Mouse (Mus musculus): ENCODE data around the gene Pfdn5. TPM values are rescaled to one million over a fixed set of nuclear protein-coding genes. Genes with fewer than 3 reads are reported as not detected.
"Not testable (repeated sequence)": the region's sequence is repeated elsewhere in the genome, so short reads cannot be mapped to it uniquely, and the experiment has no call there.

Gene Pfdn5
- total RNA-seq, 2 experiments from 2014 or later = 214 to 293 TPM

DNA sequence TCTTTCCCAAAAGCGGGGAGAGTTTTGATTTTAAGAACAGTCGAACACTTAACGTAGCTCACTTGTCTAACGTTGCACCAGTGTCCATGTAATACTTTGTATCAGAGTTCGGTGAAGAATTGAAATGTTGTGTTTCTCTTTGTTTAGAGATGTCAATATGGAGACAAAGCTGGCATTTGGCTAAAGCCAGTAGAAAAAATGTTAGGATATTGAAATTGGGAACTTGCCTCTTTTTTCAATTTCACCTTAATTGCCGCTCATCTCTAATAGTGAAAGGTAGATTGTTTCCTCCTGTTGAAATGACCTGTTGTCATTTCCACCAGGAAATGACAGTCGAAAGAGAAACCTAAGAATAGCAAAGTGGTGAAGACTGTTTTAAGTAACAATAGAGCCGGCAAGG, 976 bp downstream of the Pfdn5 start:
- no peak for ATAC-seq (replicated peaks; ENCODE audit: low FRiP score, low TSS enrichment, poor library complexity, severe bottlenecking)

DNA sequence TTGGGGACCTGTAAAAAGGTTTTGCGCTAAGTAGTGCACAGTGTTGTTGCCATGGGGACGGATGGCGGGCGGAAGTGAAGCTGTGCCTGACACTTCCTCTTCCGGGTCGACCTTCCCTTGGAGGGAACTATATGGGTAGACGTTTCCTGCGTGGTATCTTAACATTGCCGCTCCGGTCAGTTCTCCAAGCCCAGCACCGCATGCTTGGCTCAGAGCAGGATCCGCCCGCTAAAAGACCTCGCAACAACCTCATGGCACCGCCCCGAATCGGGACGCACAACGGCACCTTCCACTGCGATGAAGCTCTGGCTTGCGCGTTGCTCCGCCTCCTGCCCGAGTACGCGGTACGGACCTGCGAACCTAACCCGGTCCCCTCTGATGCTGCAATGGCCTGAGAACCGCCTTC, 5.7 kb downstream of the Pfdn5 start, which contains the start of gene Myg1:
Gene Myg1 (plus strand): TSS at position 100 of the 406 bp plus-strand sequence.
- ATAC-seq (replicated peaks; ENCODE audit: low FRiP score, low TSS enrichment, poor library complexity, severe bottlenecking) = peak; percentile 95

DNA sequence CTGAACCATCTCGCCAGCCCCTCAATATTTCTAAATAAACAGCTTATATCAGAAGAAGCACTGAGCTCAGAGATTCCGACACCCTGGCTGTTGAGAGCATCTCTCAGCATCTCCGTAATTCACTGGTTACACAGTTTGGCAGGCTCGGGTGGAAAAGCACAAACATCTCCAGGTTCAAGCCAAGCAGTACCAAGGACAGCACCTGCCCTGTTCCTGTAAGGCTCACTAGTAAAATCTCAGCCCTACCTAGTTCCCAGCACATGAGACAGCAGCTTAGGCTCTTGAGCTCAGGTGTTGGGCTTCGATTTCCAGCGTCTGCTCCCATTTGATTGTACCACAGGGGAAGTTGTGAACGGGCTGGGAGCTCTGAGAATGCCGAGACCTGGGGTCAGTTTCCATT, 9.3 kb downstream of the Pfdn5 start:
- ATAC-seq (replicated peaks; ENCODE audit: low FRiP score, low TSS enrichment, poor library complexity, severe bottlenecking) = no peak

DNA sequence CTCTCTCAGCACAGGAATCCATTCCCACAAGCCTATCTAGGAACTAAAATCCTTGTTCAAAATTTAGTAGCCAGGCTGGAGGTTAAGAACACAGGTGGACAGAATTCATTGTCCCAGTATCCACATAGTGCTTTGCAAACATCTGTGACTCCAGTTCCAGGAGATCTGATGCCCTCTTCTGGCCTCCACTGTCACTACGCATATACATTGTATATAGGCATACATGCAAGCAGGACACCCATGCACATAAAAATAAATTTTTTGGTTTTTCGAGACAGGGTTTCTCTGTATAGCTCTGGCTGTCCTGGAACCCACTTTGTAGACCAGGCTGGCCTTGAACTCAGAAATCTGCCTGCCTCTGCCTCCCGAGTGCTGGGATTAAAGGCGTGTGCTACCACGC, 10.0 kb downstream of the Pfdn5 start:
- ATAC-seq (replicated peaks; ENCODE audit: low FRiP score, low TSS enrichment, poor library complexity, severe bottlenecking) = not testable (repeated sequence)

DNA sequence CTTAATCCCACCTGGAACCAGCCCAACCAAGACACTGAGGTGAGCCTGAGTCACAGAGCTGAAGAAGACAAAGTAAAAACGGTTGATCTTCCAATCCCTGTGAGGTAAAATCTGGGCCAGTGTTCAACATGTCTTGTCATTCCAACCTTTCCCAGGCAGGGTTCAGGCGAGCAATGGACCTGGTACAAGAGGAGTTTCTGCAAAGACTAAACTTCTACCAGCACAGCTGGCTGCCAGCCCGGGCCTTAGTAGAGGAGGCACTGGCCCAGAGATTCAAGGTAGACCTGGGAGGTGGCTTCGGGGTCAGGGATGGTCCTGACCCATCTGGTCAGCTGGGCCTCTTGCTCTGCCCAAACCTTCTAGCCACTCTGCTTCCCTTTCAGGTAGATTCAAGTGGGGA, 11.0 kb downstream of the Pfdn5 start:
- no peak for ATAC-seq (replicated peaks; ENCODE audit: low FRiP score, low TSS enrichment, poor library complexity, severe bottlenecking)

DNA sequence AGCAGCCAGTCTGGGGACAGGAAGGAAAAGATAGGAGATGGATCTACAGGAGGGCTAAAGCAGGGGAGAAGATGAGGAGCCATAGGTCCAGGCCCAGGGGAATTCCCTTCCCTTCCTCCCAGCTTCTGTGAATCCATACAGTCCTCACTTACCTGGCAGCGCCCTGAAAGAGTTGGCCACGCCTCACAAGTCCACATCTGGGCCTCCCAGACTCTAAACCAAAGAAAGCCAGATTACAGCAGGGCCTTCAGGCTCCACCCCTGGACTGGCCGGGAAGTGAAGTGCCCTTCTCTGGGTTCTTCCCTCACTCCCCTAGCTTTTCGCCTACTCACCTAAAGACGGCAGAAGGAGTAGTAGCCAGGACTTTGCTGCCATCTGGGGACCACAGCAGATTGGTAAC, 13.7 kb downstream of the Pfdn5 start:
- ATAC-seq (replicated peaks; ENCODE audit: low FRiP score, low TSS enrichment, poor library complexity, severe bottlenecking) = no peak

DNA sequence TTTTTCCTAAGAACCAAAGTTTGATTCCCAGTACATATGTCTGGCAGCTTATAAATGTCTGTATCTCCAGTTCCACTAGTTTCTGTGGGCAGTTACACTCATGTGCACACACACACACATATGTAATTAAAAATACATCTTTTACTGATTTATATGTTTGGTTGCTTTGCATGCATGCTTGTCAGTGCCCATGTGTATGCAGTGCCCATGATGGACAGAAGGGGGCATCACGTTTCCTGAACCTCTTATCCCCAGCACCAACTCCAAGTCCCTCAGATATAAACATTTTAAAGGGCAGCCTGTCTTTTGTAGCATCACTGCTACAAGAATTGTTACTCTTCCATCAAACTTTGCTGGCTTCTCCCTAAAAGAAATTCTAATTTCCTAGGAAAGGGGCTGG, 15.7 kb downstream of the Pfdn5 start:
- peak; percentile 64; the same call in 1 of the 2 replicates for ATAC-seq (replicated peaks; ENCODE audit: low FRiP score, low TSS enrichment, poor library complexity, severe bottlenecking)

DNA sequence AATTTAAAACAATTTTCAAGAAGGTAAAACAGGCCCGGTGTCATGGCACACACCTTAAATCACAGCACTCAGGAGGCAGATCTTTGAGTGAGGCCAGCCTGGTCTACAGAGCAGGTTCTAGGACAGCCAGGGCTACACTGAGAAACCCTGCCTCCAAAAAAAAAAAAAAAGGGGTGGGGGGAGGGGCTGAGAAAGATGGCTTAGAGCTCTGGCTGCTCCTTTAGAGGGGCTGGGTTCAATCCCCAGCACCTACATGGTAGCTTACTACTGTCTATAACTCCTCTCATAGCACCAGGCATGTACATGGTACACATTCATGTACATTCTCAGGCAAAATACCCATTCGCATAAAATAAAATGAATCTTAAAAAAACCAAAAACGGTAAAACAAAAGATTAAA, 18.6 kb downstream of the Pfdn5 start:
- no peak for ATAC-seq (replicated peaks; ENCODE audit: low FRiP score, low TSS enrichment, poor library complexity, severe bottlenecking)

DNA sequence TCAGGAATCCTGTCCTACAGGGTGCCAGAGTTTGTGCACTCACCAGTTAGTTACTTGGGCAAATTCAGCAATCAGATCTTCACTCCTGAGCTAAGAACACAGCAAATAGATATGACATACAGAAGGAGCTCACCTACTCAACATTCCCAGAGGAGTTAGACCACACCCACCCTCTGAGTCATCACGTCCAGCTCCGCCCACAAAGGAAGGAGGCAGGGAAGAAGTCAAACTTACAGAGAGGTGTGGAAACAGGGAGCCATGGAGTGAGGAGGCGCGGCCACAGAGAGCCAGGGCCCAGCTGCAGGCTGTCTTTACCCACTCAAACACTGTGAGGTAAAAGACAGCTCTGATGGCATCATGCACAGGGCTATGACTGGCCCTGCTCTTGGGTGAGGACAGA, 20.5 kb downstream of the Pfdn5 start:
- ATAC-seq (replicated peaks; ENCODE audit: low FRiP score, low TSS enrichment, poor library complexity, severe bottlenecking) = no peak

DNA sequence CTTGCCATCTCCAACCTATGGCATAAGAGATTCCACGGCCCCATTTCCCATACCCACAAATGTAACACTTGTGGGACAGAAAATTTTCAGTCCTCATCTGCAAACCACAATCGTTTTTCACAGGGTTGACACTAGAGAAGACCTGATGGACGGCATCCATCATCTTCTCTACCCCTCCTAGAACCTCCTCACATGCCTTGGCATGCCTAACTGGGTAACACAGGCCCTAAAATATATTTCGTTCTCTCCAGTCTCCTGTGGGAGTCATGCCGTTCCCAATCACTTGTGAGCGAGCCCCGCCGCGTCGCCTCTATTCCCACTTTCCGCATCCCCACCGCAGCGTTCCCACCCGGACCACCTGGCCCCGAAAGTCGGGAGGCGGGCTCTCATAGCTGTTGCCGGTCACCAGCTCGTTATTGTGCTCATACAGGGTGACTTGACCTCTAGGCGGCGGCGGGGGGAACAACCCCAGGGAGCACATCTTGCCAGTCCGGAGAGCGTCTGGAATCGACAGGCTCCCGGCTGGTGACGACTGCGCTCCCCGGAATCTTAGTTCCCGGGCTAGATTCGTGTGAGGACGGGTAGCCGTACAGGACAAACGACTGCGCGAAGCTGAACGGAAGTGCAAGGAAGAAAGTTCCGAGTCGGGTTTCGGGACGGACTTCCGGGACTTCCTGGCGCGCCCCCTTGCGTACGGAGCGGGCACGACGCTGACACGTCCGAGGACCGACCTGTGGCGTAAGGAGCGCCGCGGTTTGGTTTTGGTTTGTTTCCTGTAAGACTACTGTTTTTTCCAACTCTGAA, 24.4 kb downstream of the Pfdn5 start, which contains the start of gene Aaas:
Gene Aaas (minus strand): TSS at position 634 of the 804 bp plus-strand sequence.
- ATAC-seq (replicated peaks; ENCODE audit: low FRiP score, low TSS enrichment, poor library complexity, severe bottlenecking) = peak; percentile 82

DNA sequence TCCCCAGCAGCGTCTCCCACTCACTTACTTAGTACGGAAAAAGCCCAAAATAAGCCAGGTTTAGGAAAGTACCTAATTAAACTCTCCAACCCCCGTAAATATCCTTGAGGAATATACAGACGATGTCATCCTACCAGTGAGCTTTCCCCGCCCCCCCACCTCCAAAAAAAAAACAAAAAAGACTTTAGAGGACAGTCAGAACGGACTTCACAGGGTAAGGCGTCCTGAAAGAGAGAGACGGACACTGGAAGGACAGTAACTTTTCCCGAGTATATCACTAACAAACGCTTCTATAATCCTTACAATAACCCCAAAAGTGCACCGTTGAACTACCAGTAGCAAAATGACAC, 25.0 kb downstream of the Pfdn5 start:
- ATAC-seq (replicated peaks; ENCODE audit: low FRiP score, low TSS enrichment, poor library complexity, severe bottlenecking) = peak; percentile 16; the same call in 1 of the 2 replicates

DNA sequence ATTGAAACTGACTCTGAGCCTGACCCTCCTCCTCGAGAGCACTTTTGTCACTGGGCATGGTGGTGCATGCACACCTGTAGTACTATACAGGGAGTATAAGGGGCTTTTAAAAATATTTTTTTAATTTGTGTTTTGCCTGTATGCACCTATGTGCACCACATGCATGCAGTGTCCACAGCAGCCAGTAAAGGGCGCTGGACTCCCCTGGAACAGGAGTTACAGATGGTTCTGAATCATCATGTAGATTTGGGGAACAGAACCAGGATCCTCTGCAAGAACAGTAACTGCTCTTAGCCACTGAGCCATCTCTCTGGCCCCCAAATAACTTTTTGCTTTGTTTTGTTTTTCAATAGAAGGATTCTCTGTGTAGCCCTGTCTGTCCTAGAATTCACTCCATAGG, 26.3 kb downstream of the Pfdn5 start:
- no peak for ATAC-seq (replicated peaks; ENCODE audit: low FRiP score, low TSS enrichment, poor library complexity, severe bottlenecking)

DNA sequence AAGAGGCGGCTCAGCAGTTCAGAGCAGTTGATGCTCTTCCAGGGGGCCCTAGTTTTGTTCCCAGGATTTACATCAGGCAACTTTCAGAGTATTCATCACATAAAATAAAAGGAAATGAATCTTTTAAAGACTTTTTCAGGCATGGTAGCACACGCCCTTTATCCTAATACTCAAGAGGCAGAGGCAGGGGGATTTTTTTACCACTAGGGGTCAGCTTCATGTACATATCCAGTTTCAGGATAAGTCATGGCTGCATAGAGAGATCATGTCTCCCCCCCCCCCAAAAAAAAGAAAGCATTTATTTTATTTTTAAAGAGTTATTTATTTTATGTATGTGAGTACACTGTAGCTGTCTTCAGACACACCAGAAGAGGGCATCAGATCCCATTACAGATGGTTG, 28.1 kb downstream of the Pfdn5 start:
- no peak for ATAC-seq (replicated peaks; ENCODE audit: low FRiP score, low TSS enrichment, poor library complexity, severe bottlenecking)

DNA sequence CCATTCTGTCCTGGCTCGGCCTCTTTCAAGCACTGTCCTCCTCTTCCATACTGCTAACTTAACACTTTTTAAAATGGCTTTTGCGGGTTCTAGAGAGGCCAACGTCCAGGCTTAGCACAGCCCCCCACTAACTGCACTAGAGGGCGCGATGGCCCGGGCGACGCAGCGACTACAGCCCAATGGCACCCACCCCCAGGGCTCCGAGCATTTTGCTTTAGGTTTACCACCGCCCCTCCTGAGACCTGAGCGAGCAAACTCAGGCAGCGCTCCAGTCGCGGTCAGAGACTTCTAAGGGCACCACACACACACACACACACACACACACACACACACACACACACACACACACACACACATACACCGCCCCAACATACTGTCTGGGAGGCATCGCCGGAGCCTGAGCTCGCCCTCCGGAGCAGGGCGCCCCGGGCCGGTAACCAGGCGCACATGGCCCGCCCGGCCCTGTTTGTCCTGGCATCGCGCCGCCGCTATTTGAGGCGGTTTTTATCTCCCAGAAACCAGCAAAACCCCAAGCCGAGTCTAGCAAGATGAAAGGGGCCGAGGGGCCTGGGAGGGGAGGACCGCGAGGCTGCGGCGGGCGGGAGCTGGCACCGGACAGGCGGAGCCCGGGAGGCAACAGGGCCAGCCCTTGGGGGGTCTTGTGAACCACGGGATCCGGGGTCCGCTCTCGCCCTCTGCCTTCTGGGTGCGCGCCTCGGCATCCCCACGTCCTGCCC, 29.4 kb downstream of the Pfdn5 start:
- ATAC-seq (replicated peaks; ENCODE audit: low FRiP score, low TSS enrichment, poor library complexity, severe bottlenecking) = peak; percentile 47

DNA sequence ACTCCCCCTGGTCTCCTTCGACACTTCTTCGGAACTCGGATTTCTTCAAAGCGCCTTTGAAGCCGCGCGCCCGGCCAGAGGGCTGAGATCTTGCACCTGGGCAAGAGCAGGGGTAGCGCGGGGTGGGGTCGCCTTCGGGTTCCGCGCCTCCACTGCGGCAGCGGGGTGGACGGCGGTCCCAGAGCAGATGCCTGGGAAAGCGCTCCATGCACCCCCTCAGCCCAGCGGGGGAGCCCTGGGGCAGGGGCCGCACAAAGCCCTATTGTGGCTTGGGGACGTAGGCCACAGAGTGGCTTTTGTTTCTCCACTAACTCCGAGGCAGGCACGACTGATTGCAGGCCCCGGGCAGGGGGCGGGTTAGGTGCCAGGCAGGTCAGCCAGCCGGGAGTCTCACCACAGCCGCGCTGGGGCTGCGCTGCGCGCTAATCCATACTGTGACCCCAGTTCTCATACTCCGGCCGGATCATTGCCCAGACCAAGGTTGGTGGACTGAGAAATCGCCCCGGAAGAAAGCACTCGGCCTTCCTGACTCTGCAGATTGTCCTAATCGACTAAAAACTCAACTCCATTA, 30.0 kb downstream of the Pfdn5 start:
- 0 out of 2 replicates have a peak, but pooled peaks have one; percentile 6 for ATAC-seq (replicated peaks; ENCODE audit: low FRiP score, low TSS enrichment, poor library complexity, severe bottlenecking)

DNA sequence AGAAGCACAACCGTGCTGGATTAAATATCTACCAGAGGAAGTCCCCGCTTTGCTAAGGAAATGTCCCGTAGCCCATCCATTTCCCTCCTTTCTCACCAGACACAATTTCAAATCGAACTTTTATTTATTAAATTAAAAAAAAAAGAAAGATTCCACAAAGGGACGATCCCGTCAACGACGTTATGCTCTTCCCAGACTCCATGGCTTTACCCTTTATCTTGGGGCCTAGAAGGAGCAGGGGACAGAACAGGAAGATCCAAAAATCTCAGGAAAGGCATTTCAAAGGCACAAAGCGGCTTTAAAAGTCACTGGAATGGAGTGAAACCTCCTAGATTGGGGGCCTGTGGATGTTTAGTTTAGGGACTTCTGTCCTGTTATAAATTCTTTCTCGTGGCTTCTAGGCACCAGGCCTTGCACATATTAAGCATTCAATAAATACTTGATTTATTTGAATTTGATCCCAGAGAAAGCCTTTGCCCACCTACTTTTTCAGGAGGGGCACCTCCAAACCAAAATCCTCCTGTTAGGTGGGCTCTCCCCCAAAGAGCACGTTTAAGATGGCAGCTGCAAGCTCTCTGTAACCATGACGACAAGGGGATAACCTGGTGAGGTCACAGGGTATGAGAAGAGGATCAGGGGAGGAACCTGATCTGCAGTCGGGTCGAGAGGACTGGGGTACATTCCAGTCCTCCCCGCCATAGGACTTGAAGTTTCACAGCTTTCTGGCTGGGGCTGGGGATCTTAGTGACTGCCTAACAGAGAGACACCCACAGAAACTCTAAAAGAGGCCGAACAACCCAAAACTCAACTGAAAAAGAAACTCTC, 30.8 kb downstream of the Pfdn5 start:
- no peak for ATAC-seq (replicated peaks; ENCODE audit: low FRiP score, low TSS enrichment, poor library complexity, severe bottlenecking)

DNA sequence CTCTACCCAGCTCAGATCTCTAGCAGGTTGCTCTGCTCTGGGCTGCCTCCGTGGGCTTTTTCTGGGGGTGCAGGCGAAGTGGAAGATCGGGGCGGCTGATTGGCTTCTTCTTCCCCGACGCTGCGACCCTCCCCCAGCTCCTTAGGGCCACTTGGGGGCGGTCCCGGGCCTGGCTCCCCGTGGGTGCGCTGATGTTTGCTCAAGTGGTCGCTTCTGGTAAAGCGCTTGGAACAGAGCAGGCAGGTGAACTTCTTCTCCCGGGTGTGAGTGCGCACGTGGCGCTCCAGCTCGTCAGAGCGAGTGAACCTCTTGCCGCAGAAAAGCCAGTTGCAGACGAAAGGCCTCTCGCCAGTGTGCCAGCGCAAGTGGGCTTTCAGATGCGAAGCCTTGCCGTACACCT, 32.2 kb downstream of the Pfdn5 start:
- no peak for ATAC-seq (replicated peaks; ENCODE audit: low FRiP score, low TSS enrichment, poor library complexity, severe bottlenecking)

DNA sequence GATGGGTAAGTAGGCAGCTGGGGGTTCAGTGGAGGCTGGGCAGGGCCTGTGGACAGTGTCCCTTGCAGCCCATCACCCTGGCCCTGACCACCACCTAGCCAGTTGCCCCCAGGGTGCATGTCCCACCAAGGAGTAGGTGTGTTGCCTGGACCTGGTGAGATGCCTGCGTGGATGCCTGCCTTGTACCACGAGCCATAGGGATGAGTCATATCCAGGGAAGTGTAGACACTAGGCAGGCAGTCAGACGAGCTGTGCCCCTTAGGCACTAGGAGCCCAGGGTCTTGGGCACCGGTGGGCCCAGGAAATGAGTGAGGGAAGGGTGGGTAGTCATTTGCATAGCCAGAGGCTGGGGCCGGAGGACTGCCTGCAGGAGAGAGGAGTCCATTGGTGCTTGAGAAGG, 32.9 kb downstream of the Pfdn5 start:
- ATAC-seq (replicated peaks; ENCODE audit: low FRiP score, low TSS enrichment, poor library complexity, severe bottlenecking) = no peak

DNA sequence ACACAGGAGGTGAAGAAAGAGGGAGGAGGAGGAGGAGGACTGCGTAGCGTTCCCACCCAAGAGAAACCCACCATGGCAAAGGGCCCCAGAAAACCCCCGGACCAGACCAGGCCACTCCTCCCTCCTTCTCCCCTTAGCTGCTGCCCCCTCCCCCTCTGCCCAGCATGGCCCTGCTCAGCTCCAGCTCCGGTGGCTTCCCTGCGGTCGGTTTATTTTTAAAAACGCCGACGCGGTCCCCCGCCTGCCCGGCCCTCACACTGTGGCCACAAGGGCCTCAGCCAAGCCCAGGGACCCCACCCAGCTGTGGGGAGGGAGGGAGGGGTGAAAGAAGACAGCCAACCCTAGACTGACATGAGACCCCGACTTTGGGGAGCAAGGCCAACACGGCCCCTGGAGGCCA, 36.7 kb downstream of the Pfdn5 start:
- no peak for ATAC-seq (replicated peaks; ENCODE audit: low FRiP score, low TSS enrichment, poor library complexity, severe bottlenecking)

DNA sequence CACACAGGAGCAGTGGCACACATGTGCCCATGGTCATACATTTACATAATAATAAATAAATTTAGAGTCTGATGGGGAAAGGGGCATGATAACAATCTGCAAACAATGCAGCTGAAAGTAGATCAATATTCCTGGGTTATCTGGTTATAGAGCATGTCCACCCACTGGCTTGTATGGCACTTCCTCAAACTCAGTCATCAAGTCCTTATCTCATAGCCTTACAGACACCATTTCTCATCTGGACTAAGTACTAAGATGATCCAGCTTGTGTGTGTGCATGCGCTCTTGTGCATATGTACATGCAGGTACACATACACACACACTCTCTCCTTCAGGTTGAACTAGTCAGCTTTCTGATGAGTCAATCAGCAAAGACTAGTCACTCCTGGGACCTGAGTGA, 38.8 kb downstream of the Pfdn5 start:
- no peak; the same call in 1 of the 2 replicates for ATAC-seq (replicated peaks; ENCODE audit: low FRiP score, low TSS enrichment, poor library complexity, severe bottlenecking)
